18 mouse cellular contexts compared by ENCODE assay signal in the genomic region with DNA sequence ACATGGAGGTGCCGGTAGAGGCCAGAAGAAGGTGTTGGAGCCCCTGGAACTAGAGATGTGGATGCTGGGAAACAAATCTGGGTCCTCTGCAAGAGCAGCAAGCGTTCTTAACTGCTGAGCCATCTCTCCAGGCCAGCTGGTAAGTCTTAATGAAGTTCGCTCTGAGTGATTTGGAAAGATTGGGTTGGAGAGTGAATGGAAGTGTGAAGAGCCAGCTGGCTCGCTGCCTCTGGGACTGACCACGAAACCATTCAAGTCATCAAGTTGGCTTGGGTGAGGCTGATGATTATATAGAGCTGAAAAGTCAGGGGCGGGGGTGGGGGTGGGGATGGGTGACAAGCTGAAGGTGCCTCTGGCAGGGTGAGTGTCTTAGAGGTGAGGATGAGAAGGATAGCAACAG.
A peak's percentile ranks its signal among the peaks of the same experiment; 100 is the strongest.
DNase-seq lines count a peak whose midpoint lies in the region; ATAC-seq and TF ChIP-seq lines count a peak whose summit lies in the region.
"Had no signal": no experiment of that assay in that cellular context is flagged by ENCODE, and none has a peak within 500 bp of the region (broad histone marks: within the 10 kb centered on the region; RNA-seq: fewer than 3 reads in every experiment).

No protein-coding gene starts in this region.

- H3K4me2 ChIP-seq in midbrain, postnatal 0 days (ENCODE audit: low read depth, low read length, poor library complexity, severe bottlenecking) = no peak overlapping the region
- no peak overlapping the region for H3K4me2 ChIP-seq in intestine, embryonic 16.5 days (ENCODE audit: low read depth, low read length)
- H3K4me2 ChIP-seq: embryonic facial prominence, embryonic 12.5 days; neural tube, embryonic 13.5 days had no signal

- ATAC-seq in midbrain, postnatal 0 days (ENCODE audit: low FRiP score) = no peak
- no peak for ATAC-seq in intestine, embryonic 16.5 days
- ATAC-seq: CD4-positive, CD25-positive, alpha-beta regulatory T cell, adult 4 months had no signal

- no peak overlapping the region for H3K27ac ChIP-seq in midbrain, postnatal 0 days (ENCODE audit: low read depth, low read length)
- no peak overlapping the region for H3K27ac ChIP-seq in midbrain, embryonic 10.5 days (replicated peaks)
- H3K27ac ChIP-seq in intestine, embryonic 16.5 days (ENCODE audit: low read length) = no peak overlapping the region
- H3K27ac ChIP-seq: embryonic facial prominence, embryonic 12.5 days; forebrain, embryonic 10.5 days; neural tube, embryonic 13.5 days had no signal

- no peaks in the 10 kb centered on the region for H3K36me3 ChIP-seq in midbrain, postnatal 0 days (ENCODE audit: insufficient read depth, low read length)
- H3K36me3 ChIP-seq in midbrain, embryonic 10.5 days = no peaks in the 10 kb centered on the region
- H3K36me3 ChIP-seq in intestine, embryonic 16.5 days (ENCODE audit: control insufficient read depth, insufficient read depth, low read length) = no peaks in the 10 kb centered on the region
- H3K36me3 ChIP-seq: embryonic facial prominence, embryonic 12.5 days; forebrain, embryonic 10.5 days; G1E; neural tube, embryonic 13.5 days had no signal

- no peak overlapping the region for H3K9ac ChIP-seq in midbrain, postnatal 0 days (replicated peaks; ENCODE audit: low read length, poor library complexity, severe bottlenecking)
- H3K9ac ChIP-seq in intestine, embryonic 16.5 days (ENCODE audit: low read depth, low read length) = no peak overlapping the region
- H3K9ac ChIP-seq: embryonic facial prominence, embryonic 12.5 days; neural tube, embryonic 13.5 days had no signal

- no peak for TF ChIP-seq CTCF in midbrain, postnatal 0 days (IDR thresholded peaks at IDR 0.05)

- no peak overlapping the region for H3K4me3 ChIP-seq in midbrain, postnatal 0 days (ENCODE audit: low read depth, low read length)
- no peak overlapping the region for H3K4me3 ChIP-seq in midbrain, embryonic 10.5 days
- H3K4me3 ChIP-seq in intestine, embryonic 16.5 days (ENCODE audit: low read length) = no peak overlapping the region
- H3K4me3 ChIP-seq: embryonic facial prominence, embryonic 12.5 days; forebrain, embryonic 10.5 days; neural tube, embryonic 13.5 days had no signal

- 77% methylated on average over 6 of the region's 6 CpGs for WGBS in midbrain, postnatal 0 days
- WGBS in midbrain, embryonic 10.5 days = 84% methylated on average over 6 of the region's 6 CpGs
- 72% methylated on average over 6 of the region's 6 CpGs for WGBS in intestine, embryonic 16.5 days

- peak; percentile 23 to 29 for DNase-seq in heart, postnatal 10 days
- no peak for DNase-seq in heart, postnatal 36 days
- peak; percentile 73 for DNase-seq in midbrain, postnatal 0 days (ENCODE audit: low spot score)
- DNase-seq in midbrain, embryonic 10.5 days (ENCODE audit: low spot score) = no peak
- DNase-seq in gastrocnemius, postnatal 14 days = peak; percentile 31
- DNase-seq in natural killer cell, adult 2 months (ENCODE audit: low spot score in 2 of 2) = no peak
- DNase-seq: adrenal gland, postnatal 10 days; cerebellum, adult 11-12 months; kidney, adult 2 months; kidney, postnatal 25 days; right cerebral cortex, postnatal 25 days; thymus, postnatal 36 days had no signal

- no peaks in the 10 kb centered on the region for H3K9me3 ChIP-seq in midbrain, postnatal 0 days (ENCODE audit: low read length)
- no peaks in the 10 kb centered on the region for H3K9me3 ChIP-seq in midbrain, embryonic 10.5 days (replicated peaks)
- no peaks in the 10 kb centered on the region for H3K9me3 ChIP-seq in intestine, embryonic 16.5 days (ENCODE audit: control insufficient read depth, low read length)
- H3K9me3 ChIP-seq: embryonic facial prominence, embryonic 12.5 days; forebrain, embryonic 10.5 days; neural tube, embryonic 13.5 days had no signal

- no peaks in the 10 kb centered on the region for H3K27me3 ChIP-seq in midbrain, postnatal 0 days (ENCODE audit: insufficient read depth, low read length)
- H3K27me3 ChIP-seq in midbrain, embryonic 10.5 days (ENCODE audit: low read depth, poor library complexity, severe bottlenecking) = no peaks in the 10 kb centered on the region
- no peaks in the 10 kb centered on the region for H3K27me3 ChIP-seq in intestine, embryonic 16.5 days (replicated peaks; ENCODE audit: control insufficient read depth, insufficient read depth, low read length)
- H3K27me3 ChIP-seq: embryonic facial prominence, embryonic 12.5 days; neural tube, embryonic 13.5 days had no signal

- intact Hi-C loops in heart, postnatal 10 days (cut with DNase I) = no loop called here
- intact Hi-C loops in heart, postnatal 36 days (cut with DNase I) = no loop called here
- intact Hi-C loops in gastrocnemius, postnatal 14 days (cut with DNase I; ENCODE audit: low total_unique reads) = no loop called here

- H3K4me1 ChIP-seq in midbrain, postnatal 0 days (ENCODE audit: insufficient read depth, low read length) = no peaks in the 10 kb centered on the region
- H3K4me1 ChIP-seq in midbrain, embryonic 10.5 days = no peaks in the 10 kb centered on the region
- no peaks in the 10 kb centered on the region for H3K4me1 ChIP-seq in intestine, embryonic 16.5 days (ENCODE audit: control insufficient read depth, insufficient read depth, low read length)
- H3K4me1 ChIP-seq: embryonic facial prominence, embryonic 12.5 days; forebrain, embryonic 10.5 days; neural tube, embryonic 13.5 days had no signal

Comparison
In these comparisons a context has a peak if more than half of its experiments do, and no peak if none do; other contexts are left out.
1. DNase-seq: peak in heart, postnatal 10 days (2 of 2), midbrain, postnatal 0 days (single experiment) and gastrocnemius, postnatal 14 days (single experiment); none in heart, postnatal 36 days (0 of 2), midbrain, embryonic 10.5 days (single experiment) and natural killer cell, adult 2 months (0 of 2).